Mouse (Mus musculus) stomach, postnatal 0 days (tissue): ENCODE results near the gene Akap14. TPM values are rescaled to one million over a fixed set of nuclear protein-coding genes. Genes with fewer than 3 reads are reported as not detected.
"Not testable (repeated sequence)": the region's sequence is repeated elsewhere in the genome, so short reads cannot be mapped to it uniquely, and the experiment has no call there.

Experiments
- ATAC-seq: fragments of 200-750 bp; cut with Nextera tagmentation; 2 replicates; pipeline ENCODE4 v1.8.0; 2017; ENCODE audit not compliant: low FRiP score, low TSS enrichment
- DNase-seq: peaks from one replicate; pipeline ENCODE4 v3.0.0-alpha.2; 2016; ENCODE audit warnings: low spot score
- H3K27ac ChIP-seq: fragments of 300-500 bp; sonication (generic); replicated peaks from 2 replicates; pipeline ENCODE4 v1.5.1; 2014; ENCODE audit warnings: mild to moderate bottlenecking, control low read depth
- H3K27me3 ChIP-seq: fragments of 300-500 bp; sonication (generic); 2 replicates; pipeline ENCODE4 v1.6.1; 2014; ENCODE audit warnings: low read length; ENCODE audit not compliant: control insufficient read depth, insufficient read depth
- H3K36me3 ChIP-seq: fragments of 300-500 bp; sonication (generic); 2 replicates; pipeline ENCODE4 v1.6.1; 2014; ENCODE audit warnings: low read length, mixed read lengths; ENCODE audit not compliant: control insufficient read depth, insufficient read depth
- H3K4me1 ChIP-seq: fragments of 300-500 bp; sonication (generic); replicated peaks from 2 replicates; pipeline ENCODE4 v1.6.1; 2014; ENCODE audit warnings: antibody characterized with exemption; ENCODE audit not compliant: control insufficient read depth, insufficient read depth
- H3K4me2 ChIP-seq: fragments of 300-500 bp; sonication (generic); replicated peaks from 2 replicates; pipeline ENCODE4 v1.6.1; 2014; ENCODE audit warnings: low read depth, mild to moderate bottlenecking, control low read depth, moderate library complexity
- H3K4me3 ChIP-seq: fragments of 300-500 bp; sonication (generic); 2 replicates; pipeline ENCODE4 v1.5.1; 2014; ENCODE audit warnings: low read depth, low read length, control low read depth
- H3K9ac ChIP-seq: fragments of 300-500 bp; sonication (generic); 2 replicates; pipeline ENCODE4 v1.6.1; 2014; ENCODE audit warnings: mild to moderate bottlenecking, low read length, control low read depth, mixed read lengths
- H3K9me3 ChIP-seq: fragments of 300-500 bp; sonication (generic); 2 replicates; pipeline ENCODE4 v1.6.1; 2016; ENCODE audit warnings: low read length; ENCODE audit not compliant: control insufficient read depth
- CTCF ChIP-seq: IDR thresholded peaks from 2 replicates; pipeline ENCODE4 v1.5.1; 2016; ENCODE audit warnings: antibody characterized with exemption, low read depth, mild to moderate bottlenecking, moderate library complexity
- EP300 ChIP-seq: optimal IDR thresholded peaks from 2 replicates; pipeline ENCODE3; 2016; ENCODE audit warnings: antibody characterized with exemption
- WGBS: fragments of 180-500 bp; shearing (Covaris S2); extraction: QIAGEN DNeasy Blood & Tissue Kit; methylation state at CpG from one replicate; pipeline ENCODE4 v1.1.7; 2014; 5-methylcytosine and 5-hydroxymethylcytosine counted together
- polyA plus RNA-seq: library from polyadenylated mRNA; unstranded; fragments of >200 nt; fragmentation: Nextera tagmentation; extraction: Ambion mirVana; gene quantifications from 2 replicates; pipeline ENCODE4 v1.2.1, GENCODE M21; 2015

Gene Akap14
- 0.05 TPM in 1 of 2 replicates, not detected in the other for polyA plus RNA-seq

DNA sequence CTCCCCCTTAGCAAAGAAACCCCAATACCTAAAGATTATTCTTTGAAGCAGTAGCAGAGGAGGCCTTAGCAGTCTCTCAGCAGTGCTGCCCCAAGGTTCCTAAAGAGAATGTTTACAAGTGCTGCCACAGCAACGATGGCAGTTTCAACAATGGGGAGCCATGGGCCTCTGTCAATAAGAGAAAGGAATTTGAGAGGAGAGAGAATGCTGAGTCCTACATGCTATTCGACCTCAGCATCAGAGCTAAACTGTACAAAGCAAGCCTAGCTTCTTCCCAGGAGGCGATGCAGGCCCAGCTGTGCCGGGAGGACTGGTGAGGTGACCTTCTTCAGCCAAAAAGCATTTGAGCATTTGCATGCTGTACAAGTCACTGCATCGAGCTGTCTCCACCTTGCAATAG is at the start of gene Akap14:
Gene Akap14 (minus strand): TSS at position 101 of the 400 bp plus-strand sequence.
- 43% methylated on average over 5 of the region's 5 CpGs for WGBS
- Histone ChIP-seq H3K9me3 (no peaks in the 10 kb centered on the region), H3K36me3 (no peaks in the 10 kb centered on the region), H3K27ac (no peak within 1 kb of the TSS), H3K27me3 (no peaks in the 10 kb centered on the region), H3K4me3 (no peak within 1 kb of the TSS), H3K9ac (no peak within 1 kb of the TSS), H3K4me1 (no peaks in the 10 kb centered on the region), H3K4me2 (no peak within 1 kb of the TSS)
- DNase-seq (no peak), ATAC-seq (no peak)
- TF ChIP-seq CTCF (no peak), EP300 (no peak)

DNA sequence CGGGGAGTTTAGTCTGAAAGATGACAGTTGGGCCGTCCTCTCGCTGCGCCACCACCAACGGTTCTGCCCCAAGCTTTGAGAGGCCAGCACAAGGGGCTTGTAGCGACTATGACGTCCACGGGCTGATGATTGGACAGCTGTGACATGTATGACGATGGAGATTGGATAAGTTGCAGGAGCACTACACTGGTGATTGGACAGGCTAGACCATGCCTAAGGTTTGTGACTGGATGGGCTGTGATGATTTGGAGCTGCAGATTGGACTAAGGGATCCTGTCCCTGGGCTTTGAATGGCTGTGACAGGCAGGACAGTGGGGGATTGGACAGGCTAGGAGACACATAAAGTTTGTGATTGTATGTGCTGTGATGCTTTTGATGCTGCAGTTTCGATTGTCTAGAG is 42.3 kb upstream of the Akap14 start, which contains the start of gene Gm9:
Gene Gm9 (minus strand): TSS at position 101 of the 400 bp plus-strand sequence.
- Histone ChIP-seq H3K27me3 (no peaks in the 10 kb centered on the region), H3K36me3 (no peaks in the 10 kb centered on the region), H3K4me2 (no peak within 1 kb of the TSS), H3K9me3 (no peaks in the 10 kb centered on the region), H3K27ac (no peak within 1 kb of the TSS), H3K9ac (no peak within 1 kb of the TSS), H3K4me1 (no peaks in the 10 kb centered on the region), H3K4me3 (no peak within 1 kb of the TSS)
- DNase-seq = no peak
- no peak for ATAC-seq
- TF ChIP-seq EP300 = no peak
- TF ChIP-seq CTCF = no peak
- 84% methylated on average over 10 of the region's 10 CpGs for WGBS

DNA sequence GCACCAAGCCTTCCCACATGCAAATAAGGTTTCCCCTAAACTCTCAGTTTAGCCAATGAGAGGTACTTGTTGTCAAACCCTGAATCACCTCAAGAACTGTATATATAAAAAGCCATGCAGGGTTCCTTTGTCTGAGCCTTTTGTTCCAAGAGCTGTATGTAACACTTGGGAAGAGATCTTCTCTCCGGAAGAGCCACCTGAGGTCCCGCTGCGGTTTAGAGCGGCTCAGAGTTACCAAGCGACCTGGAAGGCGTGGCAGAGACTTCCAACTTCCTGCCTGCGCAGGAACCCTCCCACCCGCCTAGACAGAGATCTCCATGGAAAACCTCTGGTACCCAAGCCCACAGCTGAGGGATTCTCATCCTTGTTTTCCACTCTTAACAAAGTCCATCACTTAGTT is 30.0 kb upstream of the Akap14 start:
- H3K4me1 ChIP-seq = no peaks in the 10 kb centered on the region
- no peak overlapping the region for H3K27ac ChIP-seq
- no peak for ATAC-seq
- 63% methylated on average over 8 of the region's 8 CpGs for WGBS
- no peak overlapping the region for H3K9ac ChIP-seq
- no peaks in the 10 kb centered on the region for H3K27me3 ChIP-seq
- H3K36me3 ChIP-seq = no peaks in the 10 kb centered on the region
- TF ChIP-seq CTCF = no peak
- no peak for TF ChIP-seq EP300
- DNase-seq = no peak
- H3K9me3 ChIP-seq = no peaks in the 10 kb centered on the region
- H3K4me2 ChIP-seq = no peak overlapping the region
- no peak overlapping the region for H3K4me3 ChIP-seq

DNA sequence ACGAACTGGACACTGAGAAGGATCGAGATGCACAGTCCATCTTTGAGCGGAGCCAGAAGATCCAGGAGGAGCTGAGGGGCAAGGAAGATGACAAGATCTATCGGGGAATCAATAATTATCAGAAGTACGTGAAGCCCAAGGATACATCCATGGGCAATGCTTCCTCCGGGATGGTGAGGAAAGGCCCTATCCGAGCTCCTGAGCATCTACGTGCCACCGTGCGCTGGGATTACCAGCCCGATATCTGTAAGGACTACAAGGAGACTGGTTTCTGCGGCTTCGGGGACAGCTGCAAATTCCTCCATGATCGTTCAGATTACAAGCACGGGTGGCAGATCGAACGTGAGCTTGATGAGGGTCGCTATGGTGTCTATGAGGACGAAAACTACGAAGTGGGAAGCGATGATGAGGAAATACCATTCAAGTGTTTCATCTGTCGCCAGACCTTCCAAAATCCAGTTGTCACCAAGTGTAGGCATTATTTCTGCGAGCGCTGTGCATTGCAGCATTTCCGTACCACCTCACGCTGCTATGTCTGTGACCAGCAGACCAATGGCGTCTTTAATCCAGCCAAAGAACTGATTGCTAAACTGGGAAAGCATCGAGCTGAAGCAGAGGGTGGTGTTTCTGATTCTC is 23.2 kb upstream of the Akap14 start:
- Histone ChIP-seq H3K27ac (peak overlapping the region; percentile 61; the same call in 1 of the 2 replicates), H3K9ac (peak overlapping the region; percentile 61), H3K4me3 (peak overlapping the region; percentile 53), H3K4me2 (peak overlapping the region; percentile 58), H3K27me3 (no peaks in the 10 kb centered on the region), H3K9me3 (no peaks in the 10 kb centered on the region), H3K36me3 (no peaks in the 10 kb centered on the region), H3K4me1 (no peaks in the 10 kb centered on the region)
- TF ChIP-seq EP300 = no peak
- no peak for ATAC-seq
- 17% methylated on average over 28 of the region's 28 CpGs for WGBS
- DNase-seq = peak; percentile 14

DNA sequence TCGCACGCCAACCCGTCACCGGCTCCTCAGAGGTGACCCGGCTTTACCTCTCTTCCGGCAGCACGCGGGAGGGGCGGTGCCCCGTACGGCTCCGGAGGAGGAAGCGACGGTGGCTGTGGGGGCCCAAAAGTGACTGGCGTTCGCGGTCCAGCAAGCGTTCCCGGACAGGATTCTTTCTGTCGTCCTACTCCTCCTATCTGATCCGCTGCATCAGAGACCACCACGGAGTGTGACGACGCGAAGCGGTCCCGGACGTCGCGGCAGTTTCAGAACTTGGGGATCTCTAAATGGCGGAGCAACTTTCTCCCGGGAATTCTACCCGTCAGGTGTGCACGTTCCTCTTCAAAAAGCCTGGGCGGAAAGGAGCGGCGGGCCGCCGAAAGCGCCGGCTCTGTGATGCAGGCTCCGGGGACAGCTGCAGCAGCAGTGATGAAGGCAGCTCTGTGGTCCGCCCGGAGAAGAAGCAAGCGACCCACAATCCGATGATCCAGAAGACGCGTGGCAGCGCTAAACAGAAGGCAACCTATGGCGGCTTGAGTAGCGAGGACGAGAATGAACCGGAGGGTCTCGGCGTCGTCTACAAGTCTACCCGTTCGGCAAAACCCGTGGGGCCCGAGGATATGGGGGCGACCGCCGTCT is 22.6 kb upstream of the Akap14 start, which contains the start of the genes Ndufa1 and Rnf113a1:
Gene Ndufa1 (minus strand): TSS at position 59 of the 639 bp plus-strand sequence.
Gene Rnf113a1 (plus strand): TSS at position 141 of the 639 bp plus-strand sequence.
- WGBS = 12% methylated on average over 54 of the region's 63 CpGs
- peak within 1 kb of the TSS; percentile 53 for H3K4me3 ChIP-seq
- H3K4me2 ChIP-seq = peak within 1 kb of the TSS; percentile 58
- peak within 1 kb of the TSS; percentile 61 for H3K9ac ChIP-seq
- TF ChIP-seq CTCF (no peak), EP300 (no peak)
- peak; percentile 85 for DNase-seq
- no peaks in the 10 kb centered on the region for H3K4me1 ChIP-seq
- no peaks in the 10 kb centered on the region for H3K9me3 ChIP-seq
- no peaks in the 10 kb centered on the region for H3K27me3 ChIP-seq
- H3K36me3 ChIP-seq = no peaks in the 10 kb centered on the region
- H3K27ac ChIP-seq = peak within 1 kb of the TSS; percentile 61; the same call in 1 of the 2 replicates
- peak; percentile 93 for ATAC-seq

DNA sequence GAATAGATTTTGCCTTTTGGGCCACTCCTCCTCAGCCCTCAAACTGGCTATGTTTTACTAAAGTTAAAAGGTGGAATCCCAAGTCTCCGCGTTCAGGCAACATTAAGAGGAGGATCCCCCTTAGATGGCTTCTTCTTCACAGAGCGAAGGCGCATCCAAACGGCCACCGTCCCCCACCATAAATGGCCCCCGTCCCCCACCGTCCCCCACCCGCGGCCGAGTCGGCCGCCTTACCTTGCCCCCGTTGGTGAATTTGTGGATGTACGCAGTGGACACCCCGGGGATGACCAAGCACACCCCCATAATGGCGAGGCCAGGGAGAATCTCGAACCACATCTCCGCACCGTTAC is 22.1 kb upstream of the Akap14 start:
- H3K27me3 ChIP-seq = no peaks in the 10 kb centered on the region
- peak overlapping the region; percentile 53 for H3K4me3 ChIP-seq
- DNase-seq (no peak), ATAC-seq (peak; percentile 54)
- peak overlapping the region; percentile 52 for H3K9ac ChIP-seq
- WGBS = 16% methylated on average over 20 of the region's 20 CpGs
- H3K27ac ChIP-seq = no peak overlapping the region
- no peak for TF ChIP-seq CTCF
- TF ChIP-seq EP300 = no peak
- H3K4me1 ChIP-seq = no peaks in the 10 kb centered on the region
- no peaks in the 10 kb centered on the region for H3K9me3 ChIP-seq
- H3K36me3 ChIP-seq = no peaks in the 10 kb centered on the region
- peak overlapping the region; percentile 58 for H3K4me2 ChIP-seq

DNA sequence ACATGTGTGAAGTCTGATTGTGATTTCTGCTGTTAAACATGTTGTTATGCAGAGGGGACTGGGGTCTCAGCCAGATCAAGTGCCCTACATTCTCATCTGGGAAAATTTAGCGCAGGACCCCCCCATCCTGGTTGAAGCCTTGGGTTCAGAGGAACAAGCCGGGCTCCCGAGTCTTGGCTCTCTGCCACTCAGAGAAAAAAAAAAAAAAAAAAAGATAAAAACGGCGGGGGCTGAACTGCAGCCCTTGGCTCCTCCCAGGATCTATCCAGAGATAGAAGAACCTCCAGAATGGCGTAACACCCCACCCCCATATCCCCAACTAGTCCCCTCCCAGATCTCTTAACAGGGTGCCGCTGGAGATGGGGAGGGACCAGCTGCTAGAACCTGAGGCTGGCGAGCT is 15.8 kb upstream of the Akap14 start:
- not testable (repeated sequence) for DNase-seq, H3K27ac ChIP-seq, H3K36me3 ChIP-seq, ATAC-seq, H3K4me2 ChIP-seq, H3K27me3 ChIP-seq, H3K9me3 ChIP-seq, H3K4me3 ChIP-seq, H3K4me1 ChIP-seq, H3K9ac ChIP-seq
- WGBS = 59% methylated on average over 8 of the region's 8 CpGs
